In genomic region chr2:134549770-134550169, GRCm38 (mm10) we compare ENCODE assay signal across 8 mouse cellular contexts. TPM values are rescaled to one million over a fixed set of nuclear protein-coding genes. Genes with fewer than 3 reads are reported as not detected.
DNase-seq lines count a peak whose midpoint lies in the region; ATAC-seq and TF ChIP-seq lines count a peak whose summit lies in the region.

No protein-coding gene starts in this region.

- no peak overlapping the region for H3K27ac ChIP-seq in kidney, adult 2 months (ENCODE audit: insufficient read depth, low read depth, low read length)
- no peak overlapping the region for H3K27ac ChIP-seq in kidney, embryonic 14.5 days (ENCODE audit: low read depth, low read length)
- H3K27ac ChIP-seq in MEL (ENCODE audit: control insufficient read depth, low read depth, low read length) = no peak overlapping the region
- H3K27ac ChIP-seq in midbrain, postnatal 0 days (ENCODE audit: low read depth, low read length) = no peak overlapping the region

- no peaks in the 10 kb centered on the region for H3K36me3 ChIP-seq in kidney, adult 2 months (ENCODE audit: control insufficient read depth, insufficient read depth, low read length)
- no peaks in the 10 kb centered on the region for H3K36me3 ChIP-seq in kidney, embryonic 14.5 days (ENCODE audit: control insufficient read depth, insufficient read depth, low read length)
- no peaks in the 10 kb centered on the region for H3K36me3 ChIP-seq in MEL (ENCODE audit: control insufficient read depth in 1 of 2, insufficient read depth in 2 of 2, low read length in 2 of 2)
- H3K36me3 ChIP-seq in midbrain, postnatal 0 days (ENCODE audit: insufficient read depth, low read length) = no peaks in the 10 kb centered on the region

- no peak overlapping the region for H3K9ac ChIP-seq in kidney, embryonic 14.5 days (ENCODE audit: low read depth, low read length)
- no peak overlapping the region for H3K9ac ChIP-seq in MEL (ENCODE audit: control insufficient read depth, low read depth, low read length, poor library complexity, severe bottlenecking)
- H3K9ac ChIP-seq in midbrain, postnatal 0 days (replicated peaks; ENCODE audit: low read length, poor library complexity, severe bottlenecking) = no peak overlapping the region

- TF ChIP-seq EP300 in MEL (IDR thresholded peaks at IDR 0.05; ENCODE audit: low read depth in 1 of 2, low read length in 2 of 2) = no peak

- peak; percentile 90 for TF ChIP-seq RAD21 in MEL (IDR thresholded peaks at IDR 0.05; ENCODE audit: low read depth, low read length)

- no peak overlapping the region for H3K4me2 ChIP-seq in kidney, embryonic 14.5 days (replicated peaks; ENCODE audit: low read depth, low read length)
- H3K4me2 ChIP-seq in midbrain, postnatal 0 days (ENCODE audit: low read depth, low read length, poor library complexity, severe bottlenecking) = no peak overlapping the region

- H3K4me1 ChIP-seq in kidney, adult 2 months (ENCODE audit: control insufficient read depth, insufficient read depth, low read length) = no peaks in the 10 kb centered on the region
- H3K4me1 ChIP-seq in kidney, embryonic 14.5 days (ENCODE audit: control insufficient read depth, insufficient read depth, low read length) = no peaks in the 10 kb centered on the region
- H3K4me1 ChIP-seq in MEL (ENCODE audit: control insufficient read depth in 1 of 2, insufficient read depth in 2 of 2, low read length in 2 of 2) = no peaks in the 10 kb centered on the region
- H3K4me1 ChIP-seq in midbrain, postnatal 0 days (ENCODE audit: insufficient read depth, low read length) = no peaks in the 10 kb centered on the region

- ATAC-seq in kidney, embryonic 14.5 days (ENCODE audit: low FRiP score, low TSS enrichment) = no peak
- ATAC-seq in midbrain, postnatal 0 days (ENCODE audit: low FRiP score) = no peak

- no peak for TF ChIP-seq POLR2A in kidney, adult 2 months (IDR thresholded peaks at IDR 0.05; ENCODE audit: low read depth, low read length)
- TF ChIP-seq POLR2A in MEL (IDR thresholded peaks at IDR 0.05; ENCODE audit: control insufficient read depth in 1 of 2, insufficient read depth in 1 of 2, low read depth in 1 of 2, low read length in 2 of 2, poor library complexity in 1 of 2) = no peak

- WGBS in kidney, adult 2 months = 17% methylated on average over 4 of the region's 4 CpGs
- WGBS in kidney, embryonic 14.5 days = 32% methylated on average over 4 of the region's 4 CpGs
- WGBS in midbrain, postnatal 0 days = 28% methylated on average over 4 of the region's 4 CpGs

- no peaks in the 10 kb centered on the region for H3K27me3 ChIP-seq in kidney, adult 2 months (replicated peaks; ENCODE audit: control insufficient read depth, insufficient read depth, low read length)
- no peaks in the 10 kb centered on the region for H3K27me3 ChIP-seq in kidney, embryonic 14.5 days (ENCODE audit: control insufficient read depth, insufficient read depth, low read length)
- H3K27me3 ChIP-seq in MEL (ENCODE audit: control insufficient read depth in 1 of 2, insufficient read depth in 2 of 2, low read length in 2 of 2) = no peaks in the 10 kb centered on the region; a peak in 1 of 4 replicates
- no peaks in the 10 kb centered on the region for H3K27me3 ChIP-seq in midbrain, postnatal 0 days (ENCODE audit: insufficient read depth, low read length)

- H3K9me3 ChIP-seq in kidney, embryonic 14.5 days (ENCODE audit: control insufficient read depth, low read length) = no peaks in the 10 kb centered on the region
- no peaks in the 10 kb centered on the region for H3K9me3 ChIP-seq in MEL (replicated peaks; ENCODE audit: insufficient read depth, low read length)
- no peaks in the 10 kb centered on the region for H3K9me3 ChIP-seq in midbrain, postnatal 0 days (ENCODE audit: low read length)

- 0 out of 2 replicates have a peak, but pooled peaks have one; percentile 4 for TF ChIP-seq CTCF in kidney, adult 2 months (conservative IDR thresholded peaks at IDR 0.05; ENCODE audit: insufficient read depth, insufficient read length, low read depth, low read length)
- TF ChIP-seq CTCF in MEL (IDR thresholded peaks at IDR 0.05 in 2 of 3, conservative IDR thresholded peaks at IDR 0.05 in 1 of 3; ENCODE audit: control insufficient read depth in 1 of 3, insufficient read depth in 1 of 3, low read depth in 2 of 3, low read length in 3 of 3, poor library complexity in 1 of 3, severe bottlenecking in 1 of 3) = peak; percentile 24 to 89 (median 26); a peak in 4 of 6 replicates
- peak; percentile 87 for TF ChIP-seq CTCF in midbrain, postnatal 0 days (IDR thresholded peaks at IDR 0.05)

- peak; percentile 62 for DNase-seq in kidney, adult 2 months
- peak; percentile 63 for DNase-seq in MEL (ENCODE audit: low read depth, low spot score)
- DNase-seq in cerebellum, adult 11-12 months = peak; percentile 4
- DNase-seq in frontal cortex, adult 2 months (ENCODE audit: extremely low spot score in 1 of 2, low spot score in 1 of 2) = peak; percentile 22 to 83
- DNase-seq in layer of hippocampus, postnatal 10 days (ENCODE audit: low spot score in 2 of 2) = peak; percentile 73 to 74
- peak; percentile 76 for DNase-seq in midbrain, postnatal 0 days (ENCODE audit: low spot score)
- DNase-seq in urinary bladder, postnatal 36 days (ENCODE audit: low spot score in 2 of 2) = peak; percentile 41 to 44

- no peak overlapping the region for H3K4me3 ChIP-seq in kidney, adult 2 months (ENCODE audit: insufficient read depth, low read depth, low read length)
- no peak overlapping the region for H3K4me3 ChIP-seq in kidney, embryonic 14.5 days (ENCODE audit: low read length)
- H3K4me3 ChIP-seq in MEL (ENCODE audit: control insufficient read depth in 1 of 2, insufficient read depth in 1 of 2, low read depth in 2 of 2, low read length in 2 of 2) = no peak overlapping the region
- H3K4me3 ChIP-seq in midbrain, postnatal 0 days (ENCODE audit: low read depth, low read length) = no peak overlapping the region

- no peaks in the 10 kb centered on the region for H3K79me2 ChIP-seq in MEL (ENCODE audit: control insufficient read depth, insufficient read depth, low read length, poor library complexity)

TF ChIP-seq in MEL, 35 proteins besides CTCF, POLR2A, EP300 and RAD21:
- TF ChIP-seq SIN3A (IDR thresholded peaks at IDR 0.05; ENCODE audit: low read length) (no peak), ZC3H11A (IDR thresholded peaks at IDR 0.05; ENCODE audit: low read depth, low read length) (peak; percentile 87), TCF12 (IDR thresholded peaks at IDR 0.05; ENCODE audit: low read depth, low read length) (no peak), GATA1 (IDR thresholded peaks at IDR 0.05; ENCODE audit: low read depth, low read length) (no peak), ZKSCAN1 (IDR thresholded peaks at IDR 0.05; ENCODE audit: low read depth, low read length) (no peak), MYB (IDR thresholded peaks at IDR 0.05; ENCODE audit: low read depth, low read length) (no peak), SMC3 (IDR thresholded peaks at IDR 0.05; ENCODE audit: low read depth, low read length) (peak; percentile 93), JUND (IDR thresholded peaks at IDR 0.05; ENCODE audit: low read depth, low read length) (no peak), BHLHE40 (IDR thresholded peaks at IDR 0.05; ENCODE audit: borderline replicate concordance, low read depth, low read length) (no peak), MXI1 (IDR thresholded peaks at IDR 0.05; ENCODE audit: low read depth, low read length) (no peak), MEF2A (IDR thresholded peaks at IDR 0.05; ENCODE audit: extremely low read depth, insufficient replicate concordance, low read depth, low read length, poor library complexity, severe bottlenecking) (no peak), ZMIZ1 (IDR thresholded peaks at IDR 0.05; ENCODE audit: low read depth, low read length) (no peak), MAZ (IDR thresholded peaks at IDR 0.05; ENCODE audit: low read depth, low read length) (no peak)

RNA-seq across cellular contexts. Expression of gene Hao1, which starts 4.4 kb away (rescaled TPM):
- polyA plus RNA-seq in kidney, adult 2 months (2012; rRNA removed) = not detected in 2 replicates
- not detected in 2 replicates for polyA plus RNA-seq in kidney, embryonic 14.5 days (2014; fragmentation: Nextera tagmentation; extraction: Ambion mirVana)
- not detected in 2 replicates for total RNA-seq in MEL (2012; rRNA removed)
- polyA plus RNA-seq in MEL (2012; ENCODE audit: insufficient read depth in 1 of 2, insufficient read length in 2 of 2, low read depth in 1 of 2, low replicate concordance in 2 of 2, missing spikeins in 1 of 2) = not detected
- polyA plus RNA-seq in frontal cortex, adult 2 months (2012; rRNA removed) = 0.12 and 0.15 TPM in 2 replicates
- not detected for total RNA-seq in layer of hippocampus, postnatal 10 days (2021)
- total RNA-seq in midbrain, postnatal 0 days (2014; rRNA removed) = not detected in 2 replicates
- polyA plus RNA-seq in midbrain, postnatal 0 days (2015; fragmentation: Nextera tagmentation; extraction: Ambion mirVana) = 0.16 and 0.23 TPM in 2 replicates

Comparison
In these comparisons a context has a peak if more than half of its experiments do, and no peak if none do; other contexts are left out.
1. DNase-seq: peak in every context shown above with its lines; median percentile 76 in midbrain, postnatal 0 days; 74 in layer of hippocampus, postnatal 10 days; 63 in MEL; 62 in kidney, adult 2 months; 52 in frontal cortex, adult 2 months; 42 in urinary bladder, postnatal 36 days; 4 in cerebellum, adult 11-12 months.
2. CTCF ChIP-seq: peak in every context shown above with its lines; median percentile 87 in midbrain, postnatal 0 days; 26 in MEL; 4 in kidney, adult 2 months.